Mouse (Mus musculus) MEL (cell line): ENCODE results near the gene Klhdc2. TPM values are rescaled to one million over a fixed set of nuclear protein-coding genes. Genes with fewer than 3 reads are reported as not detected.

Experiments used
- DNase-seq: peaks from one replicate; pipeline ENCODE4 v3.0.0; 2011; ENCODE audit warnings: low read depth, low spot score
- H3K27ac ChIP-seq: 2 replicates; pipeline ENCODE4 v1.5.1; 2012; ENCODE audit warnings: low read depth, mild to moderate bottlenecking, control low read depth, low read length, moderate library complexity; ENCODE audit not compliant: control insufficient read depth
- H3K27me3 ChIP-seq, 2 experiments: fragments of 150-350 bp in 1 of 2; sonication (generic) in 1 of 2; 2 replicates each; pipeline ENCODE4 v1.6.1; 2012; ENCODE audit warnings: low read length in 2 of 2, mild to moderate bottlenecking in 2 of 2, improper control_type of control experiment in 1 of 2, moderate library complexity in 1 of 2; ENCODE audit not compliant: insufficient read depth in 2 of 2, control insufficient read depth in 1 of 2
- H3K36me3 ChIP-seq, 2 experiments: 2 replicates each; pipeline ENCODE4 v1.6.1; 2012 to 2014; ENCODE audit warnings: low read length in 2 of 2, improper control_type of control experiment in 1 of 2, inconsistent platforms in 1 of 2, mild to moderate bottlenecking in 1 of 2; ENCODE audit not compliant: insufficient read depth in 2 of 2, control insufficient read depth in 1 of 2
- H3K4me1 ChIP-seq, 2 experiments: fragments of 150-350 bp in 1 of 2; sonication (generic) in 1 of 2; 2 replicates each; pipeline ENCODE4 v1.6.1; 2012; ENCODE audit warnings: low read length in 2 of 2, improper control_type of control experiment in 1 of 2, mild to moderate bottlenecking in 1 of 2; ENCODE audit not compliant: insufficient read depth in 2 of 2, control insufficient read depth in 1 of 2
- H3K4me3 ChIP-seq, 2 experiments: fragments of 150-350 bp in 1 of 2; sonication (generic) in 1 of 2; 2 replicates each; pipeline ENCODE4 v1.5.1; 2012; ENCODE audit warnings: low read depth in 2 of 2, low read length in 2 of 2, mild to moderate bottlenecking in 2 of 2, moderate library complexity in 2 of 2, control low read depth in 1 of 2, improper control_type of control experiment in 1 of 2; ENCODE audit not compliant: control insufficient read depth in 1 of 2, insufficient read depth in 1 of 2
- H3K79me2 ChIP-seq: 2 replicates; pipeline ENCODE4 v1.6.1; 2012; ENCODE audit warnings: mild to moderate bottlenecking, low read length, moderate library complexity; ENCODE audit not compliant: control insufficient read depth, poor library complexity, insufficient read depth
- H3K9ac ChIP-seq: 2 replicates; pipeline ENCODE4 v1.6.1; 2012; ENCODE audit warnings: low read depth, mild to moderate bottlenecking, control low read depth, low read length, moderate library complexity; ENCODE audit not compliant: control insufficient read depth, poor library complexity, severe bottlenecking
- H3K9me3 ChIP-seq: fragments of 150-350 bp; sonication (generic); replicated peaks from 2 replicates; pipeline ENCODE4 v1.6.1; 2012; ENCODE audit warnings: mild to moderate bottlenecking, low read length, improper control_type of control experiment, moderate library complexity; ENCODE audit not compliant: insufficient read depth
- ELF1 ChIP-seq: IDR thresholded peaks from 2 replicates; pipeline ENCODE4 v1.6.1; 2014; ENCODE audit warnings: low read depth, mild to moderate bottlenecking, inconsistent platforms, low read length, improper control_type of control experiment, moderate library complexity
- EP300 ChIP-seq, 2 experiments: IDR thresholded peaks; 2 replicates each; pipeline ENCODE4 v1.6.1; 2011; ENCODE audit warnings: improper control_type of control experiment in 2 of 2, low read length in 2 of 2, low read depth in 1 of 2, mild to moderate bottlenecking in 1 of 2
- GATA1 ChIP-seq: IDR thresholded peaks from 2 replicates; pipeline ENCODE4 v1.6.1; 2011; ENCODE audit warnings: low read depth, low read length, improper control_type of control experiment
- HCFC1 ChIP-seq: IDR thresholded peaks from 2 replicates; pipeline ENCODE4 v1.6.1; 2012; ENCODE audit warnings: low read depth, mild to moderate bottlenecking, inconsistent platforms, low read length, improper control_type of control experiment, moderate library complexity
- KAT2A ChIP-seq: conservative IDR thresholded peaks from 2 replicates; pipeline ENCODE4 v1.6.1; 2012; ENCODE audit warnings: low read depth, low read length, improper control_type of control experiment, inconsistent platforms
- MAX ChIP-seq: IDR thresholded peaks from 2 replicates; pipeline ENCODE4 v1.6.1; 2011; ENCODE audit warnings: low read length, improper control_type of control experiment
- MXI1 ChIP-seq: IDR thresholded peaks from 2 replicates; pipeline ENCODE4 v1.6.1; 2011; ENCODE audit warnings: mild to moderate bottlenecking, low read depth, low read length, improper control_type of control experiment
- MYC ChIP-seq: IDR thresholded peaks from 2 replicates; pipeline ENCODE4 v1.6.1; 2011; ENCODE audit warnings: low read depth, mild to moderate bottlenecking, low read length, improper control_type of control experiment, moderate library complexity
- NELFE ChIP-seq: IDR thresholded peaks from 2 replicates; pipeline ENCODE4 v1.6.1; 2011; ENCODE audit warnings: low read depth, low read length, improper control_type of control experiment
- NRF1 ChIP-seq: IDR thresholded peaks from 2 replicates; pipeline ENCODE4 v1.6.1; 2014; ENCODE audit warnings: low read depth, mild to moderate bottlenecking, inconsistent platforms, low read length, improper control_type of control experiment, moderate library complexity; ENCODE audit not compliant: poor library complexity, insufficient read depth, severe bottlenecking
- POLR2A ChIP-seq, 2 experiments: IDR thresholded peaks; 2 replicates each; pipeline ENCODE4 v1.6.1; 2011 to 2012; ENCODE audit warnings: low read length in 2 of 2, mild to moderate bottlenecking in 2 of 2, control low read depth in 1 of 2, improper control_type of control experiment in 1 of 2, low read depth in 1 of 2, moderate library complexity in 1 of 2; ENCODE audit not compliant: control insufficient read depth in 1 of 2, insufficient read depth in 1 of 2, poor library complexity in 1 of 2
- POLR2AphosphoS2 ChIP-seq: IDR thresholded peaks from 2 replicates; pipeline ENCODE4 v1.6.1; 2011; ENCODE audit warnings: low read length, improper control_type of control experiment
- POLR2AphosphoS5 ChIP-seq: IDR thresholded peaks from 2 replicates; pipeline ENCODE4 v1.6.1; 2012; ENCODE audit warnings: low read depth, borderline replicate concordance, mild to moderate bottlenecking, inconsistent platforms, low read length, moderate library complexity, mixed read lengths
- RAD21 ChIP-seq: IDR thresholded peaks from 2 replicates; pipeline ENCODE4 v1.6.1; 2011; ENCODE audit warnings: mild to moderate bottlenecking, low read depth, low read length, improper control_type of control experiment
- RCOR1 ChIP-seq: IDR thresholded peaks from 2 replicates; pipeline ENCODE4 v1.6.1; 2012; ENCODE audit warnings: low read depth, mild to moderate bottlenecking, inconsistent platforms, low read length, improper control_type of control experiment
- SIN3A ChIP-seq: IDR thresholded peaks from 2 replicates; pipeline ENCODE4 v1.6.1; 2012; ENCODE audit warnings: low read length, improper control_type of control experiment, inconsistent platforms
- SMC3 ChIP-seq: IDR thresholded peaks from 2 replicates; pipeline ENCODE4 v1.6.1; 2011; ENCODE audit warnings: low read depth, low read length, improper control_type of control experiment
- TBP ChIP-seq: IDR thresholded peaks from 2 replicates; pipeline ENCODE4 v1.8.0; 2011; ENCODE audit warnings: low read depth, low read length, improper control_type of control experiment
- TCF12 ChIP-seq: IDR thresholded peaks from 2 replicates; pipeline ENCODE4 v1.6.1; 2014; ENCODE audit warnings: low read depth, mild to moderate bottlenecking, inconsistent platforms, low read length, improper control_type of control experiment, moderate library complexity
- ZC3H11A ChIP-seq: IDR thresholded peaks from 2 replicates; pipeline ENCODE4 v1.6.1; 2012; ENCODE audit warnings: low read depth, mild to moderate bottlenecking, inconsistent platforms, low read length, improper control_type of control experiment
- ZMIZ1 ChIP-seq: IDR thresholded peaks from 2 replicates; pipeline ENCODE4 v1.6.1; 2012; ENCODE audit warnings: low read depth, mild to moderate bottlenecking, inconsistent platforms, low read length, improper control_type of control experiment, moderate library complexity
- ZNF384 ChIP-seq: IDR thresholded peaks from 2 replicates; pipeline ENCODE4 v1.6.1; 2012; ENCODE audit warnings: low read depth, mild to moderate bottlenecking, inconsistent platforms, low read length, improper control_type of control experiment
- polyA plus RNA-seq, 2 experiments: library from polyadenylated mRNA; stranded (reverse) in 1 of 2; unstranded in 1 of 2; fragments of >175 nt in 1 of 2; fragments of >200 nt in 1 of 2; gene quantifications; 2 replicates each; pipeline versions ENCODE4 v1.2.1 to v1.2.4; 2012; ENCODE audit warnings: low replicate concordance in 2 of 2, low read depth in 1 of 2; ENCODE audit not compliant: insufficient read length in 2 of 2, insufficient read depth in 1 of 2, missing spikeins in 1 of 2
- total RNA-seq: library from RNA; depleted of rRNA; stranded (reverse); fragments of 300-350 nt; gene quantifications from 2 replicates; pipeline ENCODE4 v1.2.3, GENCODE M21; 2012

The Klhdc2 gene
- total and polyA plus RNA-seq, 3 experiments, result 48.5 to 154 (median 51.7) TPM

DNA sequence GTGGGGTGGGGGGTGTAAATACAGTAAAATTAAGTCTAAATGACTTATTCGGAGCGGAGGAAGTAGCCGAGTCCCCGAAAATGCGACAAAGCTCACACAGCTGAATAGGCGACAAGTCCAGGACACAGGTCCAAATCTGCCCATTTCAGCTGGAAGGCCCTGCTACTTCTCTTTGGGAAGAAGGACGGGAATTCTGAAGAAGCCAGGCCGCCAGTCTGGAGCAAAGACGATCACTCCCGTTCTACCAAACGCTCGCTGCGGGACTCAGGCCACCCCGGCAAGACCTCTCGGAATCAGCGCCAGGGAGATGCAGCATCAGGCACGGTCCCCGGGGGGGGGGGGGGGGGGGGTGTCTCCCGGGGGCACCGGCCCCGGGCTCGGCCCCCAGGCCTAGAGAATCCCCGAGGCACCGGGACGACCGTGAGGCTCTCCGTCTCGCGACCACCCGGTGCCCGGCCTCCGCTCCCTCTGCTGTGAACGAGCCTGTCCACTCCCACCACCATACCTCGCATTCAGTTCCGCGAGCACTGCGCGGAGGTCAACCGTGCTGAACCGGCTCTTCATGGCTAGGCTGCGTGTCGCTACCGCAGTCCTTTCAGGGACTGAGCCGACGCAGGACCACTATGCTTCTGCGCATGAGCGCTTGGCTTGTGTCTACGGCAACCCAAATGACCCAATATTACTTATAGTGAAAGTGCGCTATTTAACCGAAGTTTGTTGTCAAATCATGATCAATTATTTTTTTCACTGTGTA, 60.2 kb downstream of the Klhdc2 start, which contains the start of gene Nemf:
TSS of gene Nemf (minus strand) at position 620 of the 754 bp plus-strand sequence.
- TF ChIP-seq EP300 (IDR thresholded peaks at IDR 0.05; ENCODE audit: low read depth in 1 of 2, low read length in 2 of 2), result 0 out of 4 replicates have a peak, but pooled peaks of 1 of the 2 experiments have one; percentile 9
- TF ChIP-seq MYC, result peak; percentile 41; the same call in 1 of the 2 replicates
- TF ChIP-seq POLR2AphosphoS5, result no peak
- peak; percentile 57; the same call in 1 of the 2 replicates for TF ChIP-seq KAT2A
- TF ChIP-seq GATA1, result no peak
- peak; percentile 84 for TF ChIP-seq NRF1
- TF ChIP-seq SIN3A, result peak; percentile 85
- peak; percentile 87 to 97 for TF ChIP-seq POLR2A (IDR thresholded peaks at IDR 0.05; ENCODE audit: control insufficient read depth in 1 of 2, insufficient read depth in 1 of 2, low read depth in 1 of 2, low read length in 2 of 2, poor library complexity in 1 of 2)
- TF ChIP-seq ELF1, result no peak
- TF ChIP-seq RCOR1, result no peak
- TF ChIP-seq RAD21, result no peak
- no peak for TF ChIP-seq ZC3H11A
- TF ChIP-seq NELFE, result peak; percentile 95
- TF ChIP-seq POLR2AphosphoS2, result peak; percentile 87
- peak; percentile 61; the same call in 1 of the 2 replicates for TF ChIP-seq ZNF384
- TF ChIP-seq TCF12, result peak; percentile 61
- peak; percentile 87 for TF ChIP-seq ZMIZ1
- TF ChIP-seq MXI1, result peak; percentile 62; the same call in 1 of the 2 replicates
- no peak for TF ChIP-seq SMC3
- TF ChIP-seq TBP, result peak; percentile 88
- TF ChIP-seq HCFC1, result peak; percentile 90
- peak; percentile 25; the same call in 1 of the 2 replicates for TF ChIP-seq MAX
- TF ChIP-seq, all 39 proteins: peak for 15
- peaks cover 18% of the 10 kb centered on the region for H3K79me2 ChIP-seq
- peak within 1 kb of the TSS; percentile 69 for H3K27ac ChIP-seq
- no peaks in the 10 kb centered on the region for H3K27me3 ChIP-seq
- peak within 1 kb of the TSS; percentile 96 for H3K9ac ChIP-seq
- peaks cover 10 to 11% of the 10 kb centered on the region in 2 experiments for H3K36me3 ChIP-seq
- DNase-seq, result peak; percentile 93
- H3K4me1 ChIP-seq, result peaks cover 0 to 7% of the 10 kb centered on the region in 2 experiments; a peak in 3 of 4 replicates
- no peaks in the 10 kb centered on the region for H3K9me3 ChIP-seq
- peak within 1 kb of the TSS; percentile 96 to 97 for H3K4me3 ChIP-seq
